Mouse (Mus musculus) heart, postnatal 25 days (tissue): ENCODE results near the gene Spg21. TPM values are rescaled to one million over a fixed set of nuclear protein-coding genes. Genes with fewer than 3 reads are reported as not detected.

Experiments
- DNase-seq: peaks from one replicate; pipeline ENCODE4 v3.0.0; 2022; ENCODE audit warnings: low spot score
- intact Hi-C: fragments of 180-260 bp; cut with DNase I; formaldehyde crosslinking; loops from one replicate; pipeline ENCODE4 v1.15.1; 2025
- total RNA-seq, 2 experiments: library from RNA; stranded (reverse); gene quantifications; 2 replicates each; pipeline ENCODE4 v1.2.3; 2021

The Spg21 gene
- total RNA-seq, 2 experiments from 2014 or later: 10.6 to 13.1 TPM

- intact Hi-C loops: no loop called here
- no peak for DNase-seq
Observed at GRCm38 (mm10) chr9:65529659-65530058, 68.9 kb downstream of the Spg21 start.

GRCm38 (mm10) chr9:65531283-65531682, 70.5 kb downstream of the Spg21 start:
- intact Hi-C loops: no loop called here
- no peak for DNase-seq

GRCm38 (mm10) chr9:65532986-65533385, 72.2 kb downstream of the Spg21 start:
- no peak for DNase-seq
- intact Hi-C loops: no loop called here

GRCm38 (mm10) chr9:65534111-65534510, 73.4 kb downstream of the Spg21 start:
- DNase-seq: no peak
- intact Hi-C loops: no loop called here

- DNase-seq: no peak
- intact Hi-C loops: no loop called here
Observed at GRCm38 (mm10) chr9:65535191-65535722, 74.5 kb downstream of the Spg21 start.

- intact Hi-C loops: no loop called here
- DNase-seq: no peak
Observed at GRCm38 (mm10) chr9:65535789-65536469, 75.2 kb downstream of the Spg21 start.

- no peak for DNase-seq
Observed at GRCm38 (mm10) chr9:65536491-65536890, 75.7 kb downstream of the Spg21 start.

More at GRCm38 (mm10) chr9:65536491-65536890, 75.7 kb downstream of the Spg21 start:
- intact Hi-C loops: no loop called here

Other genes starting within 250 kb of the Spg21 start
- gene Cilp, start 195.8 kb upstream of the Spg21 start, total RNA-seq: 1 to 10 TPM; 4.8 to 6.6 TPM
- gene Clpx, start 166.7 kb upstream of the Spg21 start, total RNA-seq: 100 to 1,000 TPM; 101 to 106 TPM
- gene Pdcd7, start 114.8 kb upstream of the Spg21 start, total RNA-seq: 10 to 100 TPM; 11.5 to 12.6 TPM
- gene Ubap1l, start 99.9 kb upstream of the Spg21 start, total RNA-seq: under 1 TPM; 0.20 to 0.39 TPM
- 1 to 10 TPM; 2.6 to 3.1 TPM for gene Kbtbd13, start 69.3 kb upstream of the Spg21 start, total RNA-seq
- 1 to 10 TPM; 6.4 to 8.8 TPM for gene Rasl12, start 62.4 kb upstream of the Spg21 start, total RNA-seq
- not detected for gene Slc51b, start 38.0 kb upstream of the Spg21 start, total RNA-seq
- gene Mtfmt, start 25.2 kb upstream of the Spg21 start, total RNA-seq: 1 to 10 TPM; 5.7 to 6.4 TPM
- gene Ankdd1a, start 59.2 kb downstream of the Spg21 start, total RNA-seq: not detected
- gene Plekho2, start 119.1 kb downstream of the Spg21 start, total RNA-seq: 10 to 100 TPM; 12.9 to 13.2 TPM
- gene Pif1, start 126.2 kb downstream of the Spg21 start, total RNA-seq: not detected
- 10 to 100 TPM; 37.1 to 39.3 TPM for gene Rbpms2, start 168.7 kb downstream of the Spg21 start, total RNA-seq
- 100 to 1,000 TPM; 249 to 259 TPM for gene Oaz2, start 207.1 kb downstream of the Spg21 start, total RNA-seq